Mouse (Mus musculus) thymus, postnatal 25 days (tissue): ENCODE results near the gene Ribc2.

ENCODE experiments used
- DNase-seq: peaks from one replicate; pipeline ENCODE4 v3.0.0; 2022

Gene Ribc2

GRCm38 (mm10) chr15:85131275-85132192, at the start of gene Ribc2, which contains the start of gene Smc1b:
Gene Ribc2, plus strand, starts transcription at chr15:85132078.
Gene Smc1b, minus strand, starts transcription at chr15:85131964.
- DNase-seq, result peak; percentile 8

DNA sequence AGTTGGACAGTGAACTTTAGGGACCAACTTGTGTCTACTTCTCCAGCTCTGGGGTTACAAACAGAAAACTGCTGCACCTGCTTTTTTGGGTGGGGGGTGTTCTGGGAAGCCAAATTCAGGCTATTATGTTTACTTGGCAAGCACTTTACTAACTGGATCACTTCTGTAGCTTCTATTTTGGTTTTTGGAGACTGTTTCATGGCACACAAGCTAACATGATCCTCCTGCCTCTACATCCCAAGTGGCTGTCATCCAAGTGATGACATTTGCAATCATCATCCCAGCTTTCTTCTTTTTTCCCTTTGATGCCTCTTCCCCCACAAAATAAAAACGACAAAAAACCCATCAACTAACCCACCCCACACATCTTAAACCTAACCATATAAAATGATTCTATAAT, 46.2 kb upstream of the Ribc2 start:
- DNase-seq, result no peak

GRCm38 (mm10) chr15:85132193-85132520, 279 bp downstream of the Ribc2 start:
- no peak for DNase-seq

DNA sequence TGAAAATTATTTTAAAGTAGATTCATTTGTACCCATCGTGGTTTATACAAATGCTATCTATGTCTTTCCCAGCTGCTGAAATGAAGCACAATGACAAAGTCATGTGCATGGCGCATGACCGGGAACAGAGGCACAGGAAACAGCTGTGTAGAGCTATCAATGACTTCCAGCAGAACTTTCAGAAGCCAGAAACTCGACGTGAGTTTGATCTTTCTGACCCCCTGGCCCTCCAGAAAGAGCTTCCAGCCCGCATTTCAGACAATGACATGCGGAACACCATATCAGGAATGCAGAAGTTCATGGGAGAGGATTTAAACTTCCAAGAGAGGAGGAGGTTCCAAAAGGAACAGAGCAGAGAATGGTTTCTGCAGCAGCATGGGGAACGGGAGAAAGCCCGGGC, 3.3 kb downstream of the Ribc2 start:
- DNase-seq, result no peak

DNA sequence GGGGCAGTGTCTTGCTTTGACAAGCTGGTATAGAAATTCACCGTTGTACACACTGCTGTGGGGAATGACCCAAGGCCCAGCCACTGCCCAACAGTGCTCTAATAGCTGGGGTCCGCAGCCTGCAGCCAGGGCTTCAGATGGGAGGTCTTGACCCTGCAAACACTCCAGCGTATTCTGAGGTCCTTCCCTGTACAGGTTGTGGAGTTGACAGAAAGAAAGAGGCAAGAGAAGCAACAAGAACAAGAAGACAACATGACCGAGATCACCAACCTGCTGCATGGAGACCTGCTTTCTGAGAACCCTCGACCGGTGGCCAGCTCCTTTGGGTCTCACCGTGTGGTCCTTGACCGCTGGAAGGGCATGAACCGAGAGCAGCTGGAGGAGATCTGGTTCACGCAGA, 9.4 kb downstream of the Ribc2 start:
- DNase-seq, result no peak

GRCm38 (mm10) chr15:85142441-85142840, 10.6 kb downstream of the Ribc2 start:
- DNase-seq, result no peak

GRCm38 (mm10) chr15:85143161-85143560, 11.3 kb downstream of the Ribc2 start:
- DNase-seq, result no peak

DNA sequence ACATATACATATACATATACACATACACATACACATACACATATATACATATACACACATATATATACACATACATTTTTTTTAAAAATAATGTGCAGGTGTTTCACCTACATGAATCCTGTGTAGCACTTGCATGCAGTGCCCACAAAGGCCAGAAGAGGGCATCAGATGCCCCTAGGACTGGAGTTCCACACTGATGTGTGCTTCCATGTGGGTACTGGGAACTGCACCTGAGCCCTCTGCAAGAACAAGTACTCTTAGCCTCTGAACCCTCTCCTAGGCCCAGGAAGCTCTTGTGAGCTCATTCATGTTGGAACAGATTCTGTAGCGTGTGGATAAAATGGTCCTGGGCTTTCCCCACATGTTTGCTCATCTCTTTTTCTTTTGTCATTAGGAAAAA, 11.9 kb downstream of the Ribc2 start:
- DNase-seq, result no peak

DNA sequence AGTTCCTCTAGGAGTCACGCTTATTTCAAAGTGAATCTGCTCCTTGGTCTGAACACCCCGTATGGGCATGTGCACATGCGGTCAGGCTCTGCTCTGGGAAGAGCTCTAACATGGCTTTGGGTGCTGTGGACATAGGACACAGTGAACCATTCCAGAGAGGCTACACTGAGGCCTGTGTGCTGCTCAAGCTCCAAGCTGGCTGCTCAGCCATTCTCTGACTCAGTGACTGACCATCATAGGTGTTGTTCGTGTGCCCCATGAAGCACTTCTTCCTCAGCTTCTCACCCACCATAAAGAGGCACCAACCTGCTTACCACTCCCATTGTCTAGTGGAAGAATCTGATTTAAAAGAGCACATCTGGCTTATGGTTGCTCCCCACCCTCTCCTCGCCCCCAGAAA, 12.4 kb downstream of the Ribc2 start:
- no peak for DNase-seq

- peak; percentile 64 for DNase-seq
Observed at GRCm38 (mm10) chr15:85151433-85151918, 19.6 kb downstream of the Ribc2 start.

GRCm38 (mm10) chr15:85152577-85152976, 20.7 kb downstream of the Ribc2 start:
- no peak for DNase-seq

DNA sequence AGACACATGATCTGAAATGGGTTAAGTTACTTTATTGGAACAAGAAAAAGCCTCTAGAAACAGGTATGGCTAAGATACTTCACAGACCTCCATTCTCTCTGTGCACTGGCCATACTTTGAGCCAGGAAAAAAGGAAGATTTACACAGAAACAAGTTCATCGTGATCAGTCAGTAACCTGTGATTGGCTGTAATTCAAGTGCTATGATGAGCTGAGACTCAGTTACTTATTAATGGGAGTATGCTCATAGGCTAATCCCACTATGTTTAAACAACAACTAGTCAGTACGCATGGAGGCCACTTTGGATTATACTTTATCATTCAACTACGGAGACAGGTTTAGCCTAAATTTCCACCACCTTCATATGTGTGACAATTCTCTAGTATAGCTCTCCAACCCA, 22.2 kb downstream of the Ribc2 start:
- DNase-seq, result no peak

GRCm38 (mm10) chr15:85156198-85156597, 24.3 kb downstream of the Ribc2 start:
- no peak for DNase-seq

DNA sequence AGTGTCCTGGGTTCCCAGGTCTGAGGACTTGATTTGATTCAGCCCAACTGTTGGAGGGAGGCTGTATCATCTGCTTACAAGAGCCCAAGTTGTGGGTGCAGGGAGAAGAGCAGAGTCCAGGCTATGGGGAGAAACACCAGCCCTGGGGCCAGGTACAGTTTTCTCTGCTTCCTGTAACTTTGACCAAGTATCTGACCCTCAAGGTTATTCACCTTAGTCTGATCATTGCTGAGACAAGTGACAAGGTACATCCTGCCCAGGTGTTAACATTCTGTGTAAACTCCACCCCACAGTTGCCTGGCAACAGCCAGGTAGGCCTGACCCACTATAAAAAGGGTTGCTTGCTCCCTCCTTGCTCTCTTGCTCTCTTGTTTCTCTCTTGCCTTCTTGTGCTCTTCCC, 29.5 kb downstream of the Ribc2 start:
- DNase-seq, result no peak

GRCm38 (mm10) chr15:85162693-85163663, 31.1 kb downstream of the Ribc2 start:
- no peak for DNase-seq

DNA sequence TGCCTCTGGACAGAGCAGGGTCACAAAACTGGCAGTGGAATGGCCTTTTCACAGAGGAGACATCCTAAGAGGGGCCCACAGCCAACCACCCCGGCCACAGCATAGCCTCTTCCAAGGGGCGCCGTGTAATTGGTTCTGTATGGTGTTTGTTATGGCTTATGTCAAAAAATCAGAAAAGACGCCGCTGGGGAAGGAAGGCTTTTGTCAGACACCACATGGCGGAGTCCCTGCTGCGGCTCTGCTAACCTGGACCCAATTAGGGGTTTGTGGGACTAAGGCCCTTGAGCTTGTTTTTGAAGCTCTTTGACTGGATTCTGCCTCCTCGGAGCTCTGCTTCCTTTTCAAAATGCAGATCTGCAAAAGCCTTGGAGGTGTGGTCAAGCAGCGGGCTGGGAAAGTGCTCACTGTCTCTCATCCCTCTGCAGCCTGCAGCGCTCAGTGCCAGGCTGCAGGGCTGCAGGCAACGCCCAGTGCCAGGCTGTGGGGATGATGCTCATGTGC, 34.6 kb downstream of the Ribc2 start:
- DNase-seq, result no peak

DNA sequence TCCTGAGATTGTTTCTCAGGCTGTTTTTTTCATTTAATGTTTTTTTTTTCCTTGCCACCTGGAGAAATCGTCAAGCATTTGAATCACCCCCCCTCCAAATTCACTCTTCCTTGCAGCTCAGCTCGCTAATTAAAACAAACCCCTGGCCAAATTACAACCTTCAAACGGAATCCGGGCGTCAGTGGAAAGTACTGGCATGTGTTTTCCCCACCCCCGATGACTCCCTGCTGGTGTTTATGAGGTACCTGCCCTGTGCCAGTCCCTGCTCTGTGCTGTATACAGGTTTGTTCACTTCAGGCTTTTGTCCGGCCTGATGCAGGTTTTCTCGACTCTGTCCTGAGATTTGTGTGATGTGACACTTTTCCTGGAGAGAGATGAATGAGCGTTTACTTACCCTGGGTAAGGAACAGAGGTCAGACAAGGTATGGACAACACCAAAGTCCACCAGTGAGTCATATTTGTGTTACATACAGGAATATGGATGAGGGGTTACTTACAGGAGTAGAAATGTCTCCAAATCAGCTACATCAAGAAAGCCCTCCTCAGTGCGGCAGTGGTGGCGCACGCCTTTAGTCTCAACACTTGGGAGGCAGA, 35.3 kb downstream of the Ribc2 start:
- DNase-seq, result no peak

GRCm38 (mm10) chr15:85172054-85172453, 40.2 kb downstream of the Ribc2 start:
- DNase-seq, result no peak

DNA sequence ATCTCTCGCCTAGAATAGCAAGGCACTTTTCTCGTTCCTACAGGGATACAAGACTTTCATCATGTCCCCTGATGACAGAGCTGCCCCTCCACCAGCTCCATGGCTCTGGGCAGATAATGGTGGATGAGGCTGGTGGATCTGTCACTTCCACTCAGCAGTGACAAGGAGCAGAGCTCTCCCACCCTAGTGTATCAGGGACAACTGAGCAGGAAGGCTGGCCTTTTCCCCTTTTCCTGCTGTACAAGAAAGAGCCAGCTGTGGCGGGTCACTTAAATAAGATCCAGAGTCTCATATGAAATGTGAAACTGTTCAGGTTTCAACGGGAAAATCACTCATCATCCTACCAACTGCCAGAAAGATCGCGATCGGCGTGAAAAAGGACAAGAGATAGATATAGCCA, 41.5 kb downstream of the Ribc2 start:
- no peak for DNase-seq

GRCm38 (mm10) chr15:85174060-85174459, 42.2 kb downstream of the Ribc2 start:
- no peak for DNase-seq

- DNase-seq, result no peak
Observed at GRCm38 (mm10) chr15:85177576-85177975, 45.7 kb downstream of the Ribc2 start.

GRCm38 (mm10) chr15:85178172-85178571, 46.3 kb downstream of the Ribc2 start:
- DNase-seq, result no peak
